Comparison of ENCODE assay signal across 8 mouse cellular contexts in the genomic region with DNA sequence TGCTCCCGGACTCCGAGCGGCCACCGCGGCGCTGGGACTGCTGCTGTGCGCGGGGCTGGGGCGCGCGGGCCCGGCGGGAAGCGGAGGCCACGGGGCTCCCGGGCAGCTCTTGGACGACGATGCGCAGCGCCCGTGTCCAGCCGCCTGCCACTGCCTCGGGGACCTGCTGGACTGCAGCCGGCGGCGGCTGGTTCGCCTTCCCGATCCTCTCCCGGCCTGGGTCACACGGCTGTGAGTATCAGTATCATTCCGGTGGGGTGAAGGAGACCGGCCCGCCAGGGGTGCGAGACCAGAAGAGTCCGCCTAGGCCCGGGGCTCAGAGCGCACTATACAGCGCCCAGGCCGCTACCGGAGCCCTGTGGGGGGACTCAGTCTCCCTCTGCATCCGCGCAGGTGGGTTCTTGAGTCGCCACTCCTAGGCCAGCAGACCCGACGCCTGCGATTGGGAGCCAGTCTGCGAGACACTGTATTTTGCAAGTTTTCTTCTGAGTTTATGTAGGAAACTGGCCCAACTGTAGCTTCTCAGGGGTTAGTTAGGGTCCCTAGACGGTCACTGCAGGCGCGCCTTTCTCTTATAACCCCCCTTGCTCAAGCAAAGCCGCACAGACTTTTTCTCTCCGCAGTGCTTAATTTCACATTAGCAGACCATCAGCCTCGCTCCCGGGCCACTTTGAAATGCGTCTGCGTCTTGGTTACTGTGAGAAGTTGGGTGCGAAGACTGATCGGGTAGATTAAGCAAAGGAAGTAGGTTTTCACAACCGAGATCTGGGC. TPM values are rescaled to one million over a fixed set of nuclear protein-coding genes. Genes with fewer than 3 reads are reported as not detected.
A peak's percentile ranks its signal among the peaks of the same experiment; 100 is the strongest.
DNase-seq lines count a peak whose midpoint lies in the region; ATAC-seq lines count a peak whose summit lies in the region.

No protein-coding gene starts in this region.

- no peak overlapping the region; the same call in 1 of the 2 replicates for H3K27ac ChIP-seq in brown adipose tissue, adult 24 weeks (replicated peaks; ENCODE audit: low read depth, low read length)
- H3K27ac ChIP-seq in intestine, embryonic 15.5 days, result peak overlapping the region; percentile 89
- no peak overlapping the region for H3K27ac ChIP-seq in liver, embryonic 15.5 days (replicated peaks)

- DNase-seq in lung, adult 18-20 months, result peak; percentile 18 to 32
- no peak for DNase-seq in lung, postnatal 25 days (ENCODE audit: low spot score)
- DNase-seq in gastrocnemius, postnatal 10 days, result peak; percentile 63
- DNase-seq in neural tube, embryonic 10.5 days (ENCODE audit: extremely low spot score, low spot score), result peak; percentile 82
- no peak for DNase-seq in spleen, postnatal 14 days (ENCODE audit: low spot score in 2 of 2)

- no peaks in the 10 kb centered on the region for H3K27me3 ChIP-seq in intestine, embryonic 15.5 days (replicated peaks)
- peaks cover 33% of the 10 kb centered on the region for H3K27me3 ChIP-seq in liver, embryonic 15.5 days

- H3K4me2 ChIP-seq in intestine, embryonic 15.5 days (replicated peaks), result peak overlapping the region; percentile 70
- H3K4me2 ChIP-seq in liver, embryonic 15.5 days, result peak overlapping the region; percentile 72

- H3K9me3 ChIP-seq in intestine, embryonic 15.5 days, result no peaks in the 10 kb centered on the region
- no peaks in the 10 kb centered on the region for H3K9me3 ChIP-seq in liver, embryonic 15.5 days (replicated peaks)

- peak overlapping the region; percentile 64 for H3K4me3 ChIP-seq in brown adipose tissue, adult 24 weeks (ENCODE audit: insufficient read depth, low read depth, low read length)
- H3K4me3 ChIP-seq in intestine, embryonic 15.5 days (replicated peaks), result peak overlapping the region; percentile 77
- H3K4me3 ChIP-seq in liver, embryonic 15.5 days (replicated peaks), result peak overlapping the region; percentile 58

- H3K36me3 ChIP-seq in intestine, embryonic 15.5 days, result no peaks in the 10 kb centered on the region
- no peaks in the 10 kb centered on the region for H3K36me3 ChIP-seq in liver, embryonic 15.5 days (replicated peaks)

- peak; percentile 40 for ATAC-seq in intestine, embryonic 15.5 days
- ATAC-seq in liver, embryonic 15.5 days (ENCODE audit: insufficient read depth), result peak; percentile 56

- under 1% methylated on average over 54 of the region's 59 CpGs for WGBS in intestine, embryonic 15.5 days
- 1% methylated on average over 56 of the region's 59 CpGs for WGBS in liver, embryonic 15.5 days (ENCODE audit: insufficient replicate concordance)

- H3K9ac ChIP-seq in intestine, embryonic 15.5 days, result peak overlapping the region; percentile 93
- peak overlapping the region; percentile 30; the same call in 1 of the 2 replicates for H3K9ac ChIP-seq in liver, embryonic 15.5 days

- H3K4me1 ChIP-seq in brown adipose tissue, adult 24 weeks (ENCODE audit: control insufficient read depth, insufficient read depth, insufficient read length, low read length), result peaks cover 2% of the 10 kb centered on the region; the same call in 1 of the 2 replicates
- 0 out of 2 replicates have a peak, but pooled peaks cover 4% of the 10 kb centered on the region for H3K4me1 ChIP-seq in intestine, embryonic 15.5 days (replicated peaks)
- no peaks in the 10 kb centered on the region for H3K4me1 ChIP-seq in liver, embryonic 15.5 days (replicated peaks)

RNA-seq across cellular contexts. Expression of a gene that starts 0.7 kb away (rescaled TPM):
- polyA plus RNA-seq in brown adipose tissue, adult 24 weeks (2012; ENCODE audit: insufficient read depth, insufficient read length, missing spikeins), result 1.9 and 2.3 TPM in 2 replicates
- total RNA-seq in gastrocnemius, postnatal 10 days (2021), result 10 to 100 TPM in 1 of 2 experiments, 1 to 10 TPM in 1; 8.3 to 11.2 TPM
- 13.7 and 14.8 TPM in 2 replicates for polyA plus RNA-seq in intestine, embryonic 15.5 days (2015; fragmentation: Nextera tagmentation; extraction: Ambion mirVana)
- 0.79 and 0.85 TPM in 2 replicates for polyA plus RNA-seq in liver, embryonic 15.5 days (2015; fragmentation: Nextera tagmentation; extraction: Ambion mirVana)

Comparison
In these comparisons a context has a peak if more than half of its experiments do, and no peak if none do; other contexts are left out.
1. DNase-seq: peak in lung, adult 18-20 months (2 of 2), gastrocnemius, postnatal 10 days (single experiment) and neural tube, embryonic 10.5 days (single experiment); none in lung, postnatal 25 days (single experiment) and spleen, postnatal 14 days (0 of 2).
2. Peak in every context shown above with its lines, with median percentiles within 50 percentile points of each other: H3K4me3 ChIP-seq.